Mouse (Mus musculus) limb, embryonic 12.5 days (tissue): ENCODE measurements around the gene Ankmy1. TPM values are rescaled to one million over a fixed set of nuclear protein-coding genes. Genes with fewer than 3 reads are reported as not detected.

Experiments
- ATAC-seq: fragments of 200-750 bp; cut with Nextera tagmentation; 2 replicates; pipeline ENCODE4 v1.8.0; 2017; ENCODE audit warnings: low read depth, moderate TSS enrichment; ENCODE audit not compliant: insufficient number of reproducible peaks, insufficient read depth, low FRiP score, low TSS enrichment
- H3K27ac ChIP-seq: fragments of 300-500 bp; sonication (generic); 2 replicates; pipeline ENCODE4 v1.5.1; 2016; ENCODE audit warnings: mild to moderate bottlenecking, moderate library complexity
- H3K27me3 ChIP-seq: fragments of 300-500 bp; sonication (generic); 2 replicates; pipeline ENCODE4 v1.6.1; 2016; ENCODE audit warnings: mild to moderate bottlenecking, moderate library complexity
- H3K36me3 ChIP-seq: fragments of 300-500 bp; sonication (generic); 2 replicates; pipeline ENCODE4 v1.6.1; 2016; ENCODE audit warnings: mild to moderate bottlenecking, moderate library complexity
- H3K4me1 ChIP-seq: fragments of 300-500 bp; sonication (generic); replicated peaks from 2 replicates; pipeline ENCODE4 v1.6.1; 2016
- H3K4me2 ChIP-seq: fragments of 300-500 bp; sonication (generic); 2 replicates; pipeline ENCODE4 v1.6.1; 2016; ENCODE audit warnings: mild to moderate bottlenecking, moderate library complexity
- H3K4me3 ChIP-seq: fragments of 300-500 bp; sonication (generic); replicated peaks from 2 replicates; pipeline ENCODE4 v1.5.1; 2016; ENCODE audit warnings: mild to moderate bottlenecking
- H3K9ac ChIP-seq: fragments of 300-500 bp; sonication (generic); replicated peaks from 2 replicates; pipeline ENCODE4 v1.6.1; 2016; ENCODE audit warnings: mild to moderate bottlenecking, moderate library complexity
- H3K9me3 ChIP-seq: fragments of 300-500 bp; sonication (generic); 2 replicates; pipeline ENCODE4 v1.6.1; 2016; ENCODE audit warnings: mild to moderate bottlenecking, moderate library complexity
- WGBS: fragments of 180-500 bp; shearing (Covaris S2); methylation state at CpG from one replicate; pipeline ENCODE4 v1.1.7; 2016; 5-methylcytosine and 5-hydroxymethylcytosine counted together
- polyA plus RNA-seq: library from polyadenylated mRNA; unstranded; fragments of >200 nt; fragmentation: Nextera tagmentation; extraction: Ambion mirVana; gene quantifications from 2 replicates; pipeline ENCODE4 v1.2.1, GENCODE M21; 2016

Gene Ankmy1
- polyA plus RNA-seq, 1 experiment from 2014 or later = 0.40 TPM

DNA sequence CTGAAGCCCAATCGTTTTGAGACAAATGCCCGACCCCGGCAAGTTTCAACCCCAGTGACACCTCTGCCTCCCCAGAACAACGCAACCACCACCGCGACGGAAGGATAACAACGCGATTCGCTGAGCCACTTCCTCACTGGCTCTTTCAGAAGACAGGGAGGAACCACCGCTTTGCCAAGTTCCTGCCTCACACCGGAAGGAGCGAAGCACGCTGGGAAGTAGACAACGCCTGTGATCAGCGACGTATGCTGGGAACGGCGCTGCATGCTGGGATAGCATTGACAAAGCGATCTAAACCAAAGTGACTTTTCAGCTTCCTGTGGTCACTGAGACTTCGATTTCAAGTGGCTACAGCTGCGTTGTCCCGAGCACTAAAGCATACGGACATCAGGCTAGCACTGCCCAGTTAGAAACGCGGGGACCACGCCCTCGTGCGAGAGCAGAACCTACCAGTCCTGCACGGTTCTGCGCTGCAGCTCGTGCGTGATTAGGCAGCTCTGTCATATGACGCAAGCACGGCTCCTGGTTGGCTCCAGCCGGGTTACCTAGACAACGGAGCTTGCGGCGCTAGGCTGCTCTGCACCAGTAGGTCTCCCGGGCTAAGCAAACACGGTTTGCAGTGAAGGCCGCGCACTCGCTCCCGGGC, 31.6 kb upstream of the Ankmy1 start, which contains the start of gene Capn10:
TSS of gene Capn10 (plus strand) at position 195 of the 646 bp plus-strand sequence.
- Histone ChIP-seq H3K27ac (peak within 1 kb of the TSS; percentile 95), H3K4me2 (peak within 1 kb of the TSS; percentile 82), H3K36me3 (peaks cover 18% of the 10 kb centered on the region), H3K9ac (peak within 1 kb of the TSS; percentile 71), H3K27me3 (no peaks in the 10 kb centered on the region), H3K4me1 (peaks cover 20% of the 10 kb centered on the region), H3K4me3 (peak within 1 kb of the TSS; percentile 78), H3K9me3 (peaks cover 6% of the 10 kb centered on the region; the same call in 1 of the 2 replicates)
- ATAC-seq = peak; percentile 100
- under 1% methylated on average over 45 of the region's 45 CpGs for WGBS

DNA sequence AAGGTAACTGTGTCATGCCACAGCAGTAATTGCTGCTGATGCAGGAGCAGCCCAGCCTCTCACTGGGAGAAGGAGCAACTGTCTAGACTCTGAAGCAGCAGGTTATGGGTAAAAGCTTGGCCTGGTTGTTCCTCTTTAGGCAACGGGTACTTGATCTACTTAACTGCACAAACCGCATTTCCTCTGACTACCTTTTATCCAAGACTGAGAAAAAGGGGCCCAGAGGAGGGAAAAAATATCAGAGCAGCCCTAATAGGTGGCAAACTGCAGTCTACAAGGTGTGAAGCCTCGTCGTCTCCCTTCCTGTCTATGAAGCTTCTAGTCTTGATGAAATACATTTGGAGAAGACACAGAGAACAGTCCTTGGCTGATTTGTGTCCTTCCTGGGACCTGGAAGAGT, 30.9 kb upstream of the Ankmy1 start:
- Histone ChIP-seq H3K4me2 (peak overlapping the region; percentile 82), H3K4me3 (peak overlapping the region; percentile 78), H3K27ac (peak overlapping the region; percentile 95), H3K4me1 (peaks cover 20% of the 10 kb centered on the region), H3K36me3 (peaks cover 11% of the 10 kb centered on the region), H3K27me3 (no peaks in the 10 kb centered on the region), H3K9ac (peak overlapping the region; percentile 71), H3K9me3 (peaks cover 6% of the 10 kb centered on the region; the same call in 1 of the 2 replicates)
- 71% methylated on average over 4 of the region's 4 CpGs for WGBS
- no peak for ATAC-seq

DNA sequence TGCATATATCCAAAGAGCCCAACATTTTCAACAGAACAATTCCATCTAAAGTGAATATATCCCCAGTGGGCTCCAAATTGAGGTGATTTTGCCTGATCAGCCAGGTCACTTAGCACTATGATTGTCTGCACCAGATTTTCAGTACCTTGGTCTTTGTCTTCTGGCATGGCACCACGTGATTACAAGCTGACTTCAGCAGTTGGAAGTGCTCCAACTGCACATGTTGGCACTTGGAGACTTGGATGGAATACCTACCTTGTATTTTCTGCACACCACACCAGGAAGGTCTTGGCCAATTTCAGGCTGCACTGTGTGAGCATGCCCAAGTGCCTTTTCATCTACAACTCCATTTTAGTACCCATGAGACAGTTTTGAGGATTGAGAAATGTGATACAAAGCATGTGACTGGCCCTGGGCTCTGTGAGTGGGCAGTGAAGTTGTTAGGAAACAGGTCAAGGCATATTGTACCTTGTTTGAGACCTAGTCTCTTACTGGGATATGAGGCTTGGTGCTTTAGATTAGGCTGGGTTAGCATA, 27.5 kb upstream of the Ankmy1 start:
- no peak overlapping the region for H3K27ac ChIP-seq
- H3K9me3 ChIP-seq = peaks cover 6% of the 10 kb centered on the region; the same call in 1 of the 2 replicates
- no peaks in the 10 kb centered on the region for H3K27me3 ChIP-seq
- H3K4me1 ChIP-seq = peaks cover 9% of the 10 kb centered on the region
- no peak overlapping the region for H3K4me3 ChIP-seq
- no peak overlapping the region for H3K4me2 ChIP-seq
- 31% methylated on average over 1 of the region's 1 CpGs for WGBS
- H3K9ac ChIP-seq = no peak overlapping the region
- no peaks in the 10 kb centered on the region for H3K36me3 ChIP-seq
- ATAC-seq = no peak

DNA sequence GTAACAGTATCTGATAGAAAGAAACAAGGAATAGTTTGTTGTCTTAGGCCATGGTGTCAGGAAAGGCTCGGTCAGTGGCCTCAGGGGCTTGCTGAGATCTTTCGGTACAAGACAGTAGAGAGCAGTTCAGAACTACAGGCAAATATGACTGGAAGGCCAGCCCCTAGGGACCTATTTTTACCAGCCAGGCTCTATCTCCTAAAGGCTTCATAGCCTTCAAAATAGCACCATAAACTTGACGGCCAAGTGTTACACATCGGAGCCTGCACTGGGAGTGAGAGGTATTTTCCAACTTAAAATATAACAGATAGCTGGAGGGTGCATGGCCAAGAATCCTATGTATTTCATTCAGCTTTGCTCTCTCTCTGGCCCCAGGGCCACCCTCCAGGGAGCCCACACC, 18.8 kb upstream of the Ankmy1 start:
- Histone ChIP-seq H3K27ac (no peak overlapping the region), H3K36me3 (peaks cover 48% of the 10 kb centered on the region), H3K9ac (no peak overlapping the region), H3K4me1 (no peaks in the 10 kb centered on the region), H3K27me3 (no peaks in the 10 kb centered on the region), H3K9me3 (no peaks in the 10 kb centered on the region), H3K4me3 (no peak overlapping the region), H3K4me2 (no peak overlapping the region)
- ATAC-seq = no peak
- WGBS = 89% methylated on average over 4 of the region's 4 CpGs

DNA sequence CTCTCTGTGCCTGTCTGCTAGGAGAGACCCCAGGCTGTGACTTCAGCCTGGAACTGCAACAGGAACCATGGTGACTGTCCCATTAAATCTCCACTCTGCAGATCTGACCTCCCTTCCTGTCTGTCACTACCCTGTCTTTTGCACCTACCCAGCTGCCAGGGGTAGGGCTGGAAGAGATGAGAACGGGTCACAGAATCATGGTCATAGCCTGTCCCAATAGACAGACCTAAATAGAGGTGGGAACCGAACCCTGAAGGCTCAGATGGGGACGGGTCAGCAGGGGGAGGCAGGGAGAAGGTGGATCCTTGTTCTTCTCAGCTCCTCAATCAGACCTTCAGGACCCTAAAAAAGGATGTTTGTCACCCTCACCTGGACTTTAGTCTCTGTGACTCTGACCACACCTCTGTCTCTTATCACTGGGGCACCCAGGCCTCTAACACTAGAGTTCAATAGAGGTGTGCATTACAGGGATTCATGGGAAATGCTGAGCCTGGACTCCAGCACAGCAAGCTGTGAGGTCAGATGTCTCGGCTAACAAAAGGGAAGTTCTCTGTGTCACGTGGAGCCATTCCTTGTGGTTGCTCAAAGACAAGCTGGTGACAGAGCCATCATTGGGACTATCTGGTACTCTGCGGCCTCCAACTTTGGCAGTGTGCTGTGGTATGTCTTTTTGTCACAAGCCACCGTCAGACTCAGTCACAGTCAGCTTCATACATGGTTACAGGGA, 17.9 kb upstream of the Ankmy1 start:
- H3K27me3 ChIP-seq = no peaks in the 10 kb centered on the region
- H3K4me1 ChIP-seq = no peaks in the 10 kb centered on the region
- no peak overlapping the region for H3K4me3 ChIP-seq
- no peak overlapping the region for H3K9ac ChIP-seq
- H3K36me3 ChIP-seq = peaks cover 57% of the 10 kb centered on the region
- H3K9me3 ChIP-seq = no peaks in the 10 kb centered on the region
- H3K27ac ChIP-seq = no peak overlapping the region
- H3K4me2 ChIP-seq = no peak overlapping the region
- ATAC-seq = no peak
- 89% methylated on average over 7 of the region's 7 CpGs for WGBS

DNA sequence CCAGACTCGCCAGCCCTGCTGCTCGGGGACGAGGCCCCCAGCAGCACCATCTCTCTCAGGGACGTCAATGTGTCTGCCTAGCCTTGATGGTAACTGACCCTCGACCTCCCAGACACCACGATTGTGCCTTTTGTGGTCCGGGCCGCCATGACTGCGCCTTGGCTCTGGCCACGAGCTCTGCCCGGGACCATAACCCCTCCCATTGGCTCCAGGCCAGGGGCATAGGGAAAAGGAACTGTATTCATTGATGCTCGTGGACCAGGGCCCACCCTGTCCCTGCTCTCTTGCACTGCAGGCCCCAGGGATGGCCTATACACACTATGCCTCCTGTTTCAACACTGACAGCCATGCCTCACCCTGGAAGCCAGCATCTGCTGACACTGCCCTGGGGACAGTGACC, 17.1 kb upstream of the Ankmy1 start:
- no peak overlapping the region for H3K9ac ChIP-seq
- no peak overlapping the region for H3K4me3 ChIP-seq
- no peaks in the 10 kb centered on the region for H3K4me1 ChIP-seq
- no peaks in the 10 kb centered on the region for H3K27me3 ChIP-seq
- no peak overlapping the region for H3K4me2 ChIP-seq
- H3K9me3 ChIP-seq = no peaks in the 10 kb centered on the region
- 90% methylated on average over 12 of the region's 12 CpGs for WGBS
- H3K27ac ChIP-seq = no peak overlapping the region
- no peak for ATAC-seq
- peaks cover 65% of the 10 kb centered on the region for H3K36me3 ChIP-seq

DNA sequence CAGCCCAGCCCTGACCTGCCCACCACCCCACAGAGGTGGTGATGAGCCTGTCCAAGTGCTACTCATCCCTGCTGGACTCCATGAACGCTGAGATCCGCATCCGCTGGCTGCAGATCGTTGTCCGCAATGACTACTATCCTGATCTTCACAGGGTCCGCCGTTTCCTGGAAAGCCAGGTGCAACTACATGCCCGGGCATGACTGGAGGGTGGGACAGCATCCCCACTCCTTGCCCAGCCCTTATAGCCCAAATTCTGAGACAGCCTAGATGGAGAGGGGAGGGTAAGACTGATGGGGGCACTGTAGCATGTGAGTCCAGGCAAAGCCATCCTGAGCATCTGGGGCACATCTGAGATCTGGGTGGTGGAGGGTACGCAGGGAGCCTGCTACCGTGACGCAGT, 16.4 kb upstream of the Ankmy1 start:
- H3K27ac ChIP-seq = no peak overlapping the region
- no peak overlapping the region for H3K4me2 ChIP-seq
- H3K9ac ChIP-seq = no peak overlapping the region
- whole genome bisulfite sequencing = 95% methylated on average over 11 of the region's 11 CpGs
- no peaks in the 10 kb centered on the region for H3K9me3 ChIP-seq
- no peaks in the 10 kb centered on the region for H3K4me1 ChIP-seq
- no peak overlapping the region for H3K4me3 ChIP-seq
- H3K27me3 ChIP-seq = no peaks in the 10 kb centered on the region
- no peak for ATAC-seq
- peaks cover 71% of the 10 kb centered on the region for H3K36me3 ChIP-seq

DNA sequence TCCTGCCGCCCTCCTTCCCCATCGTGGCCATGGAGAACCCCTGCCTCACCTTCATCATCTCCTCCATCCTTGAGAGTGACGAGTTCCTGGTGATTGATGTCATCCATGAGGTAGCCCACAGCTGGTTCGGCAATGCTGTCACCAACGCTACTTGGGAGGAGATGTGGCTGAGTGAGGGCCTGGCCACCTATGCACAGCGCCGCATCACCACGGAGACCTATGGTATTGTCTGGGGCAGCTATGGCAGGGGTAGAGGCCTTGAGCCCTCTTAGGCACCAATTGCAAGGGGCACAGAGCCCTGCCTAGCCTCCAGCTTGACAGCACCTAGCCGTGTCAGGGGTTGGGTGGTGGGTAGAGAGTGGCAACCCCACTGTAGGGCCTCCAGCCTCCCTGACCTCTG, 14.0 kb upstream of the Ankmy1 start:
- 94% methylated on average over 9 of the region's 9 CpGs for WGBS
- Histone ChIP-seq H3K27ac (no peak overlapping the region), H3K4me2 (no peak overlapping the region), H3K4me3 (no peak overlapping the region), H3K36me3 (peaks cover 75% of the 10 kb centered on the region), H3K4me1 (peaks cover 13% of the 10 kb centered on the region), H3K9ac (no peak overlapping the region), H3K9me3 (no peaks in the 10 kb centered on the region), H3K27me3 (no peaks in the 10 kb centered on the region)
- ATAC-seq = no peak

DNA sequence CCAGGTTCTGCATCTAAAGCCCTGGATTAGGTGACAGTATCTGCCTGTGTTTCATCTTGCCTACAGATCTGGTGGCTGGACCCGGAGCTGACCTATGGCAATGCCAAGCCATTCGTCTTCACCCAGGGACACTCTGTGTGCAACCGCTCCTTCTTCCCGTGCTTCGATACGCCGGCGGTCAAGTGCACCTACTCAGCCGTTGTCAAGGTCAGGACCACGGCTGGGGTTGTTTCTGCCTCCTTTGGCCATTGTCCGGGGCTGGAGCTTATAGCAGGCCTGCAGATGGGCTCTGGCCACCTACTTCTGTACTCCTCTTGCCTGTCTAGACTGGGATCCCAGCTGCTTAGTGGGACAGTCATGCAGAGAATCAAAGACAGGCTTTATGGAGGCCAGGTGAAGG, 12.3 kb upstream of the Ankmy1 start:
- Histone ChIP-seq H3K9me3 (no peaks in the 10 kb centered on the region), H3K4me2 (no peak overlapping the region), H3K9ac (no peak overlapping the region), H3K27me3 (no peaks in the 10 kb centered on the region), H3K4me1 (peaks cover 23% of the 10 kb centered on the region), H3K27ac (no peak overlapping the region), H3K4me3 (no peak overlapping the region), H3K36me3 (peaks cover 62% of the 10 kb centered on the region)
- ATAC-seq = no peak
- WGBS = 93% methylated on average over 11 of the region's 11 CpGs

DNA sequence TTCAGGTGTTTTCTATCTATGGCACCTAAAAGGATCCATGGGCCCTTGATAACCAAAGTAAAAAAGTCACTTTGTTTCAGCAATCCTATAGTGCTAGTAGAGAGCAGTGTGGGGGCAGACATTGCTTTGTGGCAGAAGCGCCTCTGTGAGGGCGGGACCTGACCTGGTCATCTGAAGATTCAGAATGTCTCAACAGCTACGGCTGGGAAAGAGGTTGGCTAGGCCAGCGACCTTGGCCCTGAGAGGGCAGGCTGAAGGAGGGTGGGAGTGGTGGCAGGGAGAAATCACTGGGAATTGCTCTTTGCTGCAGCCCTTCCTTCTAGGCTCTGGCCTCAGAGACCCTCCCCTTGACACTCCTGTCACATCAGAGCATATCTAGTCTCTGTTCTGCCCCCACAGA, 11.5 kb upstream of the Ankmy1 start:
- peaks cover 54% of the 10 kb centered on the region for H3K36me3 ChIP-seq
- H3K4me1 ChIP-seq = peaks cover 30% of the 10 kb centered on the region
- WGBS = 83% methylated on average over 4 of the region's 4 CpGs
- H3K4me3 ChIP-seq = no peak overlapping the region
- no peaks in the 10 kb centered on the region for H3K27me3 ChIP-seq
- H3K4me2 ChIP-seq = no peak overlapping the region
- no peaks in the 10 kb centered on the region for H3K9me3 ChIP-seq
- no peak for ATAC-seq
- H3K27ac ChIP-seq = no peak overlapping the region
- no peak overlapping the region for H3K9ac ChIP-seq

DNA sequence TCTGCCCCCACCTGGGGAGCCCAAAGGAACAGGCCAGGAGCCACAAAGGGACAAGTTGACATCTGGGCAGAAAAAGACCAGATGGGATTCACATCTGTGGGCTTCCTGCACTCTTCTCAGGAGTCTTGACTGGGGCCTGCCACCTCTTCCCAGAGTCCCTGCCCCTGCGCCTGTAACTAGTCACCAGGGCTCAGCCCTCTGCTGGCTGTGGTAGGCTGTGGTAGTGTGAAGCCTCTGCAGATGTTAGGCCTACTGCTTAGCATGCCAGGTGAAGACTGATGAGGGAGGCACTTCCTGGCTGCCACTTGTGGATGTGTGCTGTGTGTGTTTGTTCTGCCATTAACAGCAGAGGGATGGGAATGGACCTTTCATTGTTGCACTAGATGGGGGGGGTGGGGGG, 9.6 kb upstream of the Ankmy1 start:
- Histone ChIP-seq H3K27ac (peak overlapping the region; percentile 23; the same call in 1 of the 2 replicates), H3K4me3 (peak overlapping the region; percentile 86), H3K4me2 (peak overlapping the region; percentile 93), H3K4me1 (peaks cover 37% of the 10 kb centered on the region), H3K36me3 (peaks cover 35% of the 10 kb centered on the region), H3K27me3 (no peaks in the 10 kb centered on the region), H3K9ac (peak overlapping the region; percentile 88), H3K9me3 (no peaks in the 10 kb centered on the region)
- ATAC-seq = no peak
- 54% methylated on average over 1 of the region's 1 CpGs for WGBS
